Mouse (Mus musculus): ENCODE results near the gene Ptk7.

Gene Ptk7

DNA sequence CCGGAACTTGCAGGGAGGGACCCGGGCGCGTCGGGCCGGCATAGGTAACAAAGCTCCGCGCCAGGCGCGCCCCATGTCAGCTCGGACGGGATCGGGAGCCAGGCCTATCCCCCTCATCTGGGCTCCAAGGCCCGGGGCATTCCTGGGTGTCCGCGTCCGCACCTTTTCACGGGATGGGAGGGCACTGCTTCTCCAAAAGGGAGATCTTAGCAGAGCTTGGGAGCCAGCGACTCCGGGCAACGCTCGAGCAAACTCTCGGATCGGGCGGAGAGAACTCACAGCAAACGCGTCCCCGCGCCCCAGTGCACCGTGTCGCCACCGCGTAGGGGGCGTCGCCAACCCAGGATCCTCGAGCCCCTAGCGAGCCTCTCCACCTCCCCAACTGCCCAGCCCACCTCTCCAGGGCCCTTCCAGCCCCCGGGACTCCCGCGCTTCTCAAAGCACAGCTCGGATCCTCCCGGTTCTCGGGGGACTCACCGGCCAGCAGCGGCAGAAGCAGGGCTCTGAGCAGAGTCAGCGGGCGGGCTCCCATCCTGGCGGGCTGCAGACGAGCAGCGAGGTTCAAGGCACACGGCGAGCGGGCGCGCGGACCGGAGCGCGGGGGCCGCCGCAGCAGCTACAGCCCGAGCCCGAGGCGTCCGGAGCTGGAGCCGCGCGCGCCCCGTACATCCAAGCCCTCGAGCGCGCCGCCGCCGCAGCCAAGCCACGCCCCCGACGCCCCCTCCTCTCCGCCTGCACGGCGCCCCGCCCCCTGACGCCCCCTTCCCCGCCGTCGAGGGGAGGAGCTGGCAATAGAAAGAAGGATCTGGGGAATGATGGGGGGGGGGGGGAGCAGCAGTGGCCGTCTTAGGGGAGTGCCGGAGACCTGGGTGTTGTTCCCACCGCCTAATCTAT is at the start of gene Ptk7:
Ptk7 (minus strand) TSS at position 714 of the 894 bp plus-strand sequence.
- in situ Hi-C loops (cut with MboI, MseI) = no loop called here

DNA sequence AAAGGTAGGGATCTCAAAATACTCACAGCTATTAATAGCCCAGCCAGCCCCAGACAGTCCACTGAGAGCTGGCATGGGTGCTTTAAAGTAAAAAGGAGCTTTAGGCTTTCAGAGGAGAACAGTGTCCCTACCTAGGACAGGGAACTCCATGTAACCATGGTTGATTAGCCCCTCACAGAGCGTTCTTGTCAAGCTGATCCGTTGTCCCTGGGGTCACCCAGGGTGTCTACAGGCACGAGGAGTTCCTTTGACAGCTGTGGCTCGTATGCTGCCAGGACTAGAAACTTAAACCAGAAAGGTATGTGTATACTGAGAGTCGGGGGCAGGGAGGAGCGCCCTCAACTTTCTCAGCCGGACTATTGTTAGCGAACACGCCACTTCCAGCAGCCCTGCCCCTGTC is 49.6 kb upstream of the Ptk7 start:
- in situ Hi-C loops (cut with MboI, MseI) = no loop called here

DNA sequence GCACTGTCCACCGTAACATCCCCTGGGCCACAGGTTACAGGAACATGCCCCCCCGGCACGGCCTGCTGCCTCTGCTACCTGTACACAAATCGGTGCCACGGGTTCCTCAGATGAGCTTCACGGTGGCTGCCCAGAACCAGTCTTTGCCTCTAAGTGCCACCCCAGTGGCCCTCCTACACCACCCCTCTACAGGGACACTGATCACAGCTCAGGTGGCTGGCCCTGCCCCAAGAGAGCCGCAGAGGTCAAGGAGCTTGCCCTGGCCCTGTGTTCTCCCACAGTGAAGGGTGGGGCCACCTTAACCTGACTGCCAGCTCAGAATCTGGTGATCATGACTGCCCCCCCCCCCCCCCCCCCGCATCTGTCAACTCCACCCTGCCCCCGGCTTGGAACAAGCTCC is 49.1 kb upstream of the Ptk7 start, which contains the start of gene Mea1:
Mea1 (plus strand) TSS at position 378 of the 400 bp plus-strand sequence.
- in situ Hi-C loops (cut with MboI, MseI) = no loop called here

DNA sequence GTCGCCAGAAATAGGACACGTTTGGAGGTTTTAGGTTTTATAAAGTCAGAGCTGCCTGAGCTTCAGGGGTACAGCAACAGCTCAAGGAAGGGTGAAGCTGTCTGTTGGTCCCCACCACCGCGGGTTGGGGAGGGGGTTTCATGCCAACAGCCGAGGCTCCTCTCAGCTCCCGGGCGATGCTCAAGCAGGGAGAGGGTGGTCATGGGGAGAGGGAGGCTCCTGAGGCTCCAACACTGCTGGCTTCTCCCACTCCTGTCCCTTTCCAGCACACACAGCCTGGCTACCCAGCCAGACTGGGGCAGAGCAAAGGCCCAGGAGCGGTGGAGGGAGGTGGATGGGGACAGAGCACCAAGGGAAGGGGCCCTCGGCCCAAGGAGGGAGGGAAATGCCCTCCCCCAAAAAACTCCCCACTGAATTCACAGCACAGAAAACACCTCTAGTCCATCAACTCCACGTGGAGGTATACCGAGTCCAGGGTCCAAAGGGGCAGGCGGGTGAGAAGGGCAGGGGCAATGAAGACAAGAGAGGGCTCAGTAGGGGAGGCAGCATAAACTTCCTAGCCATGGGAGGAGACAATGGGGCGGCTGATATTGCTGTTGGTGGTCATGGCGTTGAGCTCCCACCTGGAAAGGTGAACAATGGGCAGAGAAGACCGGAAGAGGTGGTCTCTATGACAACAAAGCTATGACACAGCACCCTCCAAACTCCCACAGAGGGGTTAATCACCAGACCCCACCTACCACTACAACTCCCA is 45.4 kb upstream of the Ptk7 start:
- in situ Hi-C loops (cut with MboI, MseI) = no loop called here

DNA sequence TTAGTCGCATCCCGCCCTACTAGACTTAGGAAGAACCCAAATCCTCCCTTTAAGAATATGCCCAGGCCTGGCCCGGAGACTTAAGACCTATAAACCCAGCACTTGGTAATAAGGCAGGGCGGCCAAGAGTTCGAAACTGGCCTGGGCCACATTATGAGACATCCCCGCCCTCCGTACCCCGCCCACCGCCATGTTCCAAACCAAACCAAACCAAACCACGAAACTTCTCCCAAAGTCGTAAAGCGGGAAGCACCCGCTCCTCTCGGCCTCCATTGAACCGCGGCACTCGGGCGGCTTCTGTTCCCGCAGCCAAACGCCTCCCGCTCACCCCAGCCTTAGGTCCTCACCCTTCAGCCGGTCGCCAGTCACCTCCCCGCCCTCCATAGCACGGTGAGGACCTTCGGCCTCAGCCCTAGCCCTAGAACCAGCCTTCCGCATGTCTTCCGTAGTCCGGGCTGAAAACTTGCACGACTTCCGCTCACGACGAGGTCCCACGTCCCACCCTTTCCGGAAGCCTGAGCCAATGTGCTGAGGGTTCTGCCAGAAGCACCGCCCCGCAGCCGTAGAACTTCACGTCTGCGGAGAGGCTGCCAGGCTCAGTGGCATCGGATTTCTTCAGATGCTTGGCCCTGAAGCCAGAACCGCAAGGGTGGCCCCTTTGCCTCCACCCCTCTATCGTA is 44.7 kb upstream of the Ptk7 start, which contains the start of gene Rrp36:
Rrp36 (minus strand) TSS at position 503 of the 680 bp plus-strand sequence.
- in situ Hi-C loops (cut with MboI, MseI) = no loop called here

DNA sequence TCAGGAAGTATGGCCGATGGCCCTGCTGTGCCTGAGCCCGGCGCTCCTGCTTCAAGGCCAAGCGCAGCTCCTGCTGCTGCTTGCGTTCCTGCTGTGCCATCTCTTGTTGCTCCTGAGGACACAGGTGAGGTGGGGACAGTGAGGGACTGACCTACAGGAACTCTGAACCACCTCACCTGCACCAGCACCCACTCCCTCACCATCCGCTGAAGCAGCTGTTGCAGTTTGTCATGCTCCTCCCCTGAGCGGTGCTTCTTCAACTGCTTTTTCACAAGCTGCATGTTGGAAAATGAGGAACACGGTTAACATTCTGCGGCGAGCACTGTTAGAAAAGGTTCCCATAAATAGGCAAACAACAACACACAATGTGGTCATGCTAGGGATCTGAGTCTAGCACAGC is 40.6 kb upstream of the Ptk7 start:
- in situ Hi-C loops (cut with MboI, MseI) = no loop called here

DNA sequence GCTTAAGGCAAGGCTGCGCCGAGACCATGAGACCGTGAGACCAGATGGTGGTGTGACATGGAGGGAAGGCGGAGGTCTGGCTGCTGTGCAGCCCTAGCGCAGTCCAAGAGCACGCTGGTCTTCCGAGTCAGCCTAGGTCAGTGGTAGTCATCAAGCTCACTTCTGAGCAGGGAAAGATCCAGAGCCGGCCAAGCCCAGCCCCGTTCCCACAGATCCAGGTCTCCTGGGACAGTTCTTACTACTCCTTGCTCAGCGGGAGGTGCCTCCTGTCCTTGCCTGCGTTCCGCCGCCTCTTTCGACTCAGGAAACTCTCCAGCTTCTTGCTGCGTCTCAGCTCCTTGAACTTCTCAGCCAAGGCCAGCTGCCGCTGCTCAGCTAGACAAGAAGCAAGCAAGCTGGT is 38.4 kb upstream of the Ptk7 start:
- in situ Hi-C loops (cut with MboI, MseI) = no loop called here

DNA sequence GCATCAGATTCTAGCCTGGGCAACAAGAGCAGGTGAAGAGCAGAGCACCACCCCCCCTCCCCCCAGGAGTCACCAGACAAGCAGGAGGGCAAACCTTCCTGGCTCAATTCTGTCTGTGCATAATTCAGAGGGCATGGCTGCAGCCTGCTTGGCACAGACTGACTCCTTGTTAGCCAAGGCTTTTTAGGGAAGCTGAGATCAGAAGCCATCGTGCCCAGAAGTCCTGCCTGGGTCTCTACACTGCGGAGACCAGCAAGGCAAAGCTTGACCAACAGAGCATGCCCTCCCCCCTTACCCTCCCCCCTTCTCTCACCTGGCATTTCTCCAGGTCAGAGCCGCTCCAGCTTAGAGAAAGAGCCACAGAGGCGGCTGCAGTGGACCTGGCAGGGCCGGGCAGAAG is 33.4 kb upstream of the Ptk7 start:
- in situ Hi-C loops (cut with MboI, MseI) = loop anchor here (5.0 kb wide), 1 partner anchor 60 kb away; no protein-coding TSS in a partner anchor

DNA sequence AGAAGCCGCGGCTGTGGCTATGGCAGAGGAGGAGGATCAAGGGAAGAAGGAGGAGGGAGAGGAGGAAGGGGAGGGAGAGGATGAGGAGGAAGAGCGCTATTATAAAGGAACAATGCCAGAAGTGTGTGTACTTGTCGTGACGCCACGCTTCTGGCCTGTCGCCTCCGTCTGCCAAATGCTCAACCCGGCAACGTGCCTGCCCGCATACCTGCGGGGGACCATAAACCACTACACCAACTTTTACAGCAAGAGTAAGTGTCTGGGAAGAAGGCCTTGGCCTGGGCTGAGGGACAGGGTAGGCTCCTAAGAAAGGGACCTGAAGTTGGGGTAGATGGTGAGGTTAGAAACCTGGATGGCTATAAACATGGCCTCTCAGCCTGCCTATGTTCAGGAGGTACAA is 32.7 kb upstream of the Ptk7 start:
- in situ Hi-C loops (cut with MboI, MseI) = loop anchor here (5.0 kb wide), 1 partner anchor 60 kb away; no protein-coding TSS in a partner anchor

DNA sequence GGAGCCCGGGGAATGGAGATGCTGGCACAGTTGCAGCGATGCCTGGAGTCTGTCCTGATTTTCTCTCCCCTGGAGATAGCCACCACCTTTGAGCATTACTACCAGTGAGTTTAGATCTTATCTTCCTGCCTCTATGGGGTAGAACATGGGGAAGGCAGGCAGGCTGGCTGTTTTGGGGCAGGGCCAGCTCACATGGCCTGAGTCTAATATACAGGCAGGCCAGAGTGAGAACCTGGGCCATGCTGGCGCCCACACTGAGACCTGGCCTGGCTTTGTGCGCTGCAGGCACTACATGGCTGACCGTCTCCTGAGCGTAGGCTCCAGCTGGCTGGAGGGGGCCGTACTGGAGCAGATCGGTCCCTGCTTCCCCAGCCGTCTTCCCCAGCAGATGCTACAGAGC is 32.0 kb upstream of the Ptk7 start:
- in situ Hi-C loops (cut with MboI, MseI) = loop anchor here (5.0 kb wide), 1 partner anchor 61 kb away; no protein-coding TSS in a partner anchor

DNA sequence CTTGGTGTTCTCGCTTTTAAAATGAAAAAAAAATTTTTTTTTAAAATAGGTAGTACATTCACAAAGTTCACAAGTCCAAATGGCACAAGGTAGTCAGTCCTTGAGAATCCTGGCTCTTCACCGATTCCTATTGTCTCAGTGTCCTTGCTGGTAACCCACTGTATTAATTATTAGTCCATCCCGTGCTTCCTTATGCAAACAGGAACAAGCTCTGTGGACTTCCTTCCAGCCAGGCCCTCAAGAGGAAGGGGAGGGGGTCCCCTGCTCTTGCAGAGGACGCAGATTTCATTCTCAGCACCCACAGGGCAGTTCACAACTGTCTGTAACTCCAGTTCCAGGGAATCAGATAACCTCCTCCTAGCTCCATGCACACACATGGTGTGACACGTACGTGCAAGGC is 26.8 kb upstream of the Ptk7 start:
- in situ Hi-C loops (cut with MboI, MseI) = no loop called here

DNA sequence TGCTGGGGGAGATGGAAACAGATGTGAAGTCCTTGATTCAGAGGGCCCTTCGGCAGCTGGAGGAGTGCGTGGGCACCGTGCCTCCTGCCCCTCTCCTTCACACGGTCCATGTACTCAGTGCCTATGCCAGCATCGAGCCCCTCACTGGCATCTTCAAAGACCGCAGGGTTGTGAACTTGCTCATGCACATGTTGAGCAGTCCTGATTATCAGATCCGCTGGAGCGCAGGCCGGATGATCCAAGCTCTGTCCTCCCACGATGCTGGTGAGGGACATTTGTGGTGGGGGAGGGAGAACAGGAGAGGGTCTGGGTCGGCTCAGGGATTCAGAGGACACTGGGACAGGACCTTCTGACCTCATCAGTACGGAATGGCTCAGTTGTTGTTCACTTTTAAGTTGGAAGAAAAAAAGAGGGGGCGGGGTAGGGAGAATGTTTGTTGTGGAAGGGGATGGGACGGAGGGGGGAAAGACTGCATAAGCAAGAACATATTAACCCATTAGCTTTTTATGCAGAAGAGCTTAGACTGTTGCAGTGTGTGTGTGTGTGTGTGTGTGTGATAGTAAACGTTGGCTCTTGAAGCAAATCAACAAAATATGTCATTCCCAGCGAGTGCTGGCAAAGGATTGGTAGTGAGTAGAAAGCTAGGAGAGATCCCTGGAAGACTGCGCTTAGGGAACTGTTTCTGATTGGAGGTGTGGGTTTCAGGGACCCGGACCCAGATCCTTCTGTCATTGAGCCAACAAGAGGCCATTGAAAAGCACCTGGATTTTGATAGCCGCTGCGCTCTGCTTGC is 22.6 kb upstream of the Ptk7 start:
- in situ Hi-C loops (cut with MboI, MseI) = no loop called here

DNA sequence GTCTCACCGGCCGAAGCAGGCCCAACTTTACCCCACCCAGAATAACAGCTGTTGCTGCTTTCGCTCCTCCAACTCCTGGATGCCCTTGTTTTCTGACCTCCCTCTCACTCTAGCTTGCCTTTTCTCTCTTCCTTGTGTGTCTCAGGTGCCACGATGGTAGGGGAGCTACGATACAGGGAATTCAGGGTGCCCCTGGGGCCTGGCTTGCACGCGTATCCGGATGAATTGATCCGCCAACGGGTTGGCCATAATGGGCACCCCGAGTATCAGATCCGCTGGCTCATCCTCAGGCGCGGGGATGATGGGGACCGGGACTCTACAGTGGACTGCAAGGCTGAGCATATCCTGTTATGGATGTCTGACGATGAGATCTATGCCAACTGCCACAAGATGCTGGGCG is 22.0 kb upstream of the Ptk7 start:
- in situ Hi-C loops (cut with MboI, MseI) = no loop called here

DNA sequence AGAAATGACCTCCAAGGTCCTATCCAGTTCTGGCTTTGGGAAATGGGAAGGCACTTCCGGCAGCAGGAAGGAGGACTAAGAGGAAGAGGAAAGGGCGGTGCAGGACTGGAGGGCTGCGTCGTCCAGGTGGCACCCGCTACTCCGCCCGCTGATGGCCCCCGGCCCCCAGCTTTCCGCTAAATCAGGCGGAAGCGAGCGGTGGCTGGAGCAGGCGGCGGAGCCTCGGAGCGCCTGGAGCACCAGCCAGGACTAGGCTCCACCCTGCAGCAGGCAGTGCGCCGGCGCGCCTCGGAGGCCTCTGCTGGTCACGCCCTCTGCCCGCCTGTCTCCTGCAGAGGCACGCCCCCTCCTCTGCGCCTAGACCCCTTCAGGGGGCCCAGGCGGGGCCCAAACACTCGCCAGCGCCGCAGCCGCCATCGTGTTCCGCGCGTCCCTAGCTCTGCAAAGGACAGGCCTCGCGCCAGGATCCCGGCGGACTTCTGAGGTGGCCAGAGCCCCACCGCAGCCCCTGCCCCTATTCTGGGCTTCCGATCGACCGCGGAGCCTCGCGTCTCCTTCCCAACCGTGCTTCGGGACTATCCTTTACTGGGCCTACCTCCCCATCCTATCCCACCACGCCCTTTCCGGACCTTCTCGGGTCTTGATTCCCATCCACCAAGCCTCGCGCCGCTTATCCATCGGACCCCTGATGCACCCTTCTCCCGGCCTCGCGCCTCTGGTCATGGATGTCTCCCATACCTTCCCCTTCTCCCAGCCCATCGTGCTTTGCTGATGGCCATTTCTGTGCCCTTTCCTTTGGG is 21.1 kb upstream of the Ptk7 start, which contains the start of gene Cul7:
Cul7 (plus strand) TSS at position 106 of the 800 bp plus-strand sequence.
- in situ Hi-C loops (cut with MboI, MseI) = no loop called here

DNA sequence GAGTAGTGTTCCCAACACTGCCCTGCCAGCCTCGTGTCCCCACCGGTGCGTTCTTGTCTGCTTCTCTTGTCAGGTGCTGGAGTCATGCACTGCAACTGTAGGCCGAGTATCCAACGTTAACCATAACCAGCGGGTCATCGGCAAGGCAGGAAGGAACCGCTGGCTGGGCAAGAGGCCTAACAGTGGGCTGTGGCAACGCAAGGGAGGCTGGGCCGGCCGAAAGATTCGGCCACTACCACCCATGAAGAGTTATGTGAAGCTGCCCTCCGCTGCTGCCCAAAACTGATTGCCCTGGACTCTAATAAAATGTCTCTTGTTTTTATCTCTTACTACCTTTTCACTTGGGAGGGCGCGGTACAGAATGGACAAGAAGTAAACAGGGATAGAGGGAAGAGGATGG is 20.5 kb upstream of the Ptk7 start:
- in situ Hi-C loops (cut with MboI, MseI) = no loop called here

DNA sequence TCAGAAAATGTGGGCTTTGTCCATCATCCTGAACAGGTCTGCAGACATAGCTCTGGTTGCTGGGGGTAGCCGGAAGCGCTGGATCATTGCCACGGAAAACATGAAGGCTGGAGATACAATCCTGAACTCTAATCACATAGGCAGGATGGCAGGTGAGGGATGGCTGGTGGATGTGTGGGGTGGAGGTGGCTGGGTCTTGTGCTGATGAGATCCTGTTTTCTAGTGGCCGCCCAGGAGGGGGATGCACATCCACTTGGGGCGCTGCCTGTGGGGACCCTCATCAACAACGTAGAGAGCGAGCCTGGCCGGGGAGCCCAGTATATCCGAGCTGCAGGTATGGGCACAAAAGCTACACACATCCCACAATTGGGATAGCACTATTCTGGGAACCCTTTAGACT is 19.1 kb upstream of the Ptk7 start:
- in situ Hi-C loops (cut with MboI, MseI) = no loop called here

DNA sequence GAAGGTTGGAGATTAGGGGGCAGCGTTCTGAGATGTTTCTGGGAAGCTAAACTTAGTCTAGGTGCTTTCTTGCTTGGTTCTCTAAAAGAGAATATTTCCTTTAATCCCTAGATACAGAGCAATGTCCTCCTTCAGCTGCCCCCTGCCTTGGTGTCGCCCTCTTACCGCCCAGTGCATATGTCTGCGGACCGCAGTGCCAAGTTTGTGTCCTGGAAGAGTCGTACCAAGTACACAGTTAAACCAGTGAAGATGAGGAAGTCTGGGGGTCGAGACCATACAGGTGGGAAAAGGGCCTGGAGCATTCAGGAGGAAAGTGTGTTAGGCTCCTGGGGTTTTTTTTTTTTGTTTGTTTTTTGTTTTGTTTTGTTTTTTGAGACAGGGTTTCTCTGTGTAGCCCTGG is 18.0 kb upstream of the Ptk7 start:
- in situ Hi-C loops (cut with MboI, MseI) = no loop called here

DNA sequence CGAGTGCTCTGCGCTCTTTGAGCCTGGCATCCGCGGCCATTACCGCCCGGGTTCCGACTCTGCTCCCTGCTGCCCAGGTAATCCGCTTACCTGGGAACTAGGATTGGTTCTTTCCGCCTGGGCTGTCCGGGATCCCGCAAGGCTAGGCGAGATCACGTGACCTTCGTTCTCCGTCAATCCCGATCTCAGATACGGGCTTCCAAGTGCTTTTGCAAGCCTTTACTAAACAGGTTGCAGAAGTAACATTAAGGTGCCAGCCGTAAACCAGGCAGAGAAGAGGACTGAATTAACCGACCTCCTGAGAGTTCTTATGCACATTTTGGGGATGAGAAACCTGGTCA is 17.0 kb upstream of the Ptk7 start:
- in situ Hi-C loops (cut with MboI, MseI) = no loop called here

DNA sequence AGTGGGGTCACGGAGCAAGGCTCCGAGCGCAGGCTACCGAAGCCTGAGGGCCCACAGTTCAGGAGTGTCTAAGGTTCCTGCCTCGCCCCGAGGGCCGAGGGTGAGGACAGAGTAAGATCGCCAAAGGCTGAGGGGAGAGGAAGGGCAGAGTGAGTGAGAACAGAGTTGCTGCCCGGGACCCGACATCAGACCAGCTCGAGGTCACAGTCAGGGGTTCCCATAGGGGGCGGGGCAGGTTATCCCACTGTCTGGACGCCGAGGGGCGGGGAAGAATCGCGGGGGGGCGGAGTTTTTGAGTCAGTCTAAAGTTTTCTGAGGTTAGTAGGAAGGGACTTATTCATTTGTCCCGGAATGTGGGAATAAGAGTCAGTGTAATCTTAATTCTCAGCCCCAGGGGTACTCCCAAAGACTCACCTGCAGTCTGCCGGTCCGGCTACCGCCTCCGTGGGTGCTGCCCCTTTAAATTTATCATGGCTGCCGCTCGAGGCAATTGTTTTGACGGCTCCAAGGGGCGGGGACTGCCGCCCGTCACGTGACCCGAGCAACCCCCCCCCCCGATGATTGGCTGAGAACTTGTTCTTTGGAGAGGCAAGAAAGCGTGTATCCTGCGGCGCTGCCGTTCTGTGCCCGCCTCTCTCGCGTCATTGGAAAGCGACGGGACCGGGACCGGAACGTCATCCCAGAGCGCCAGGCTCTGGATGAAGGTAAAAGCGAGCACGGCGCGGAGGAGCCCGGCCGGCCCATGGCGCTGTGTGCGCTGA is 16.4 kb upstream of the Ptk7 start, which contains the start of the genes Klc4 and Mrpl2:
Klc4 (minus strand) TSS at position 462 of the 761 bp plus-strand sequence.
Mrpl2 (plus strand) TSS at position 669 of the 761 bp plus-strand sequence.
- in situ Hi-C loops (cut with MboI, MseI) = no loop called here

Data from regulatory T cell (primary cell).